Mouse (Mus musculus) embryonic facial prominence, embryonic 12.5 days (tissue): Measurements from ENCODE around the gene Tnfsf15. TPM values are rescaled to one million over a fixed set of nuclear protein-coding genes. Genes with fewer than 3 reads are reported as not detected.

Experiments used
- ATAC-seq: fragments of 200-750 bp; cut with Nextera tagmentation; 2 replicates; pipeline ENCODE4 v1.8.0; 2017; ENCODE audit not compliant: insufficient number of reproducible peaks, insufficient read depth, low FRiP score, low TSS enrichment
- H3K27ac ChIP-seq: fragments of 300-500 bp; sonication (generic); 2 replicates; pipeline ENCODE4 v1.5.1; 2016; ENCODE audit warnings: mild to moderate bottlenecking
- H3K27me3 ChIP-seq: fragments of 300-500 bp; sonication (generic); 2 replicates; pipeline ENCODE4 v1.6.1; 2016; ENCODE audit warnings: mild to moderate bottlenecking, moderate library complexity
- H3K36me3 ChIP-seq: fragments of 300-500 bp; sonication (generic); 2 replicates; pipeline ENCODE4 v1.6.1; 2016; ENCODE audit warnings: mild to moderate bottlenecking
- H3K4me1 ChIP-seq: fragments of 300-500 bp; sonication (generic); 2 replicates; pipeline ENCODE4 v1.6.1; 2016
- H3K4me2 ChIP-seq: fragments of 300-500 bp; sonication (generic); replicated peaks from 2 replicates; pipeline ENCODE4 v1.6.1; 2016; ENCODE audit warnings: mild to moderate bottlenecking, moderate library complexity
- H3K4me3 ChIP-seq: fragments of 300-500 bp; sonication (generic); 2 replicates; pipeline ENCODE4 v1.5.1; 2016; ENCODE audit warnings: mild to moderate bottlenecking
- H3K9ac ChIP-seq: fragments of 300-500 bp; sonication (generic); 2 replicates; pipeline ENCODE4 v1.6.1; 2016; ENCODE audit warnings: mild to moderate bottlenecking, moderate library complexity
- H3K9me3 ChIP-seq: fragments of 300-500 bp; sonication (generic); 2 replicates; pipeline ENCODE4 v1.6.1; 2016; ENCODE audit warnings: mild to moderate bottlenecking, moderate library complexity
- WGBS: fragments of 180-500 bp; shearing (Covaris S2); methylation state at CpG from one replicate; pipeline ENCODE4 v1.1.7; 2016; 5-methylcytosine and 5-hydroxymethylcytosine counted together
- polyA plus RNA-seq: library from polyadenylated mRNA; unstranded; fragments of >200 nt; fragmentation: Nextera tagmentation; extraction: Ambion mirVana; gene quantifications from 2 replicates; pipeline ENCODE4 v1.2.1, GENCODE M21; 2016

Tnfsf15 gene
- polyA plus RNA-seq, 1 experiment from 2014 or later = not detected

DNA sequence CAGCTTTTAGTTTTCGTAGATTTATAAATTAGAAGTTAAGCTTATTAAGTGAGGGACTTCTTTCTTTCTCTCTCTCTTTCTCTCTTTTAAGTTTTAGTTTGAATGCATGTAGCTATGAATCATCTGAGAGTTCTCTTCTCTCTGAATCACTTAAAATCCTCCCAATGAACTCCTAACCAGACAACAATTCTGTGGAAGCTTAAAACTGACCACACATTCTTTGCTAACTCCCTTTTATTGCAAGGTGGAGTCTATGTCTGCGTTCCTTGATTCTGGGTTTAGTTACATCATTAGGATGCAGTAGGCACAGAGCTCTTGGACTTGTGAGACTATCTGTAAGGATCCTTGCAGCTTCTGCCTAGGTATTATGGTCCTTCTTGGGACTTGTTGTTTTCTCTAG is 41.2 kb downstream of the Tnfsf15 start:
- Histone ChIP-seq H3K27ac (no peak overlapping the region), H3K9me3 (no peaks in the 10 kb centered on the region), H3K9ac (no peak overlapping the region), H3K4me3 (no peak overlapping the region), H3K4me1 (no peaks in the 10 kb centered on the region), H3K4me2 (no peak overlapping the region), H3K27me3 (no peaks in the 10 kb centered on the region), H3K36me3 (no peaks in the 10 kb centered on the region)
- no peak for ATAC-seq
- WGBS = 92% methylated on average over 2 of the region's 2 CpGs

DNA sequence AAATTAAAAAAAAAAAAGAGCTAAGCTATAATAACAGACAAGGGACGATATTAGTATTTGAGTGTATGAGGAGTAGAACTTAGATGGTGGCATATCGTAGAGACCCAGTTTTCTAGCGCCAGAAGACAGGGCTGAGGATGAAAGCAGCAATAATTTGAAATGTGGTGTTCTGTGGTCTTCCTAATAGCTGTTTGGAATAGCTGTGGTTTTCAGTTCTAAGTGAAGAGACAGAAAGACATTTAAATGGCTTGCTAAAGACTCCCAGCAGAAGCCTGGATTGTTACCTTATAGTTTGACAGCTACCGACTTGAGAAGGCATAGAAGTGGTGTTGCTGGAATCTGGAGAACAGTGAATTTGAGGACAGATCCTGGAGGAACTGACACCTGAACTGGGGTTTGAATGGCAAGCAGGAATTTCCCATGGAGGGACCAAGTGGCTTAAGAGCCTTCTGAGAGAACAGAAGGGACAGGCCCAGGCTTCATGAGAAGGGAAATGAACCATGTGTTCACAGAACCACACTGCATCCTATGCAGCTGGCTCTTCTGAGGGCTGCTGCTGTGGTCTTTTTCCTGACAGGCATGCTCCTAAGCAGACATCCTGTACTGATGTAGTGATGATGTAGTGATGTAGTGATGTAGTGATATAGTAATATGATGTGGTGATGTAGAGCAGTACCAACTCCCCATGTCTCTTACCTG is 42.8 kb downstream of the Tnfsf15 start:
- Histone ChIP-seq H3K36me3 (no peaks in the 10 kb centered on the region), H3K4me1 (no peaks in the 10 kb centered on the region), H3K27me3 (no peaks in the 10 kb centered on the region), H3K9ac (no peak overlapping the region), H3K4me3 (no peak overlapping the region), H3K27ac (no peak overlapping the region), H3K9me3 (no peaks in the 10 kb centered on the region), H3K4me2 (no peak overlapping the region)
- no peak for ATAC-seq
- 78% methylated on average over 4 of the region's 4 CpGs for WGBS

DNA sequence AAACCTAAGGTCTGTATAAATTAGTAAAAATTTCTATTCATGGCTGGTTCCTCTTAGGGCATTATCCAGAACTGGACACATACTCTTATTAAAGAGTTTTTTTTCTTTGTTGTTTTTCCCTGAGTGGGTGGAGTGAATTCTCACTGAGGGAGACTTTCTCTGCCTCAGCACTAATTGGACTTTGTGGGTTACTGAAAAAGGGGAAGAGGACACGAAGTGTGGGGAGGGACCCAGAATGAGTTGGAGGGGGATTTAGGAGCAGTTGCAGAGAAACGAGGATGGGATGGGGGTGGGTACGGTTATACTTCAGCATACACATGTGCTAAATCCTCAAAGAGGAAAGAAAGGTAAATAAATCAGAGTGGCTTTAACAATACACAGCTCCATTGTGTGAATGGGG is 45.2 kb downstream of the Tnfsf15 start:
- no peaks in the 10 kb centered on the region for H3K36me3 ChIP-seq
- no peaks in the 10 kb centered on the region for H3K4me1 ChIP-seq
- H3K9ac ChIP-seq = no peak overlapping the region
- no peak overlapping the region for H3K4me3 ChIP-seq
- H3K4me2 ChIP-seq = no peak overlapping the region
- H3K27ac ChIP-seq = no peak overlapping the region
- no peaks in the 10 kb centered on the region for H3K27me3 ChIP-seq
- WGBS = 67% methylated on average over 3 of the region's 3 CpGs
- H3K9me3 ChIP-seq = no peaks in the 10 kb centered on the region
- ATAC-seq = no peak

DNA sequence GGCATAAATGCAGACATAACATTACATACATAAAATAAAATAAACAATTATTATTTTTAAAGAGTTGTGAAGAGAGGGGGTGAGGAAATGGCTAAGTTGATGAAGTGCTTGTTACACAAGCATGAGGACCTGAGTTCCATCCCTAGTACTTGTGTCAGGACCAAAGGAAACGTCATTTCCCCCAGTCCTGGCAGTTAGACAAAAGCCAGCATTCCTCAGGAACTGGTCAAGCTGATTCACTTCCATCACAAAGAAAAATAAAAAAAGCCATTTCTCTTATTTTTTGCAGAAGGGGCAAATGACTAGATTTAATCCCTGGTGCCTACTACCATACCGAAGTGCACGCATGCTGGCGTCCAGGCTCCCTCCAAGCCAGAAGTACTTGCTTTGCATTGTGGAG is 48.0 kb downstream of the Tnfsf15 start:
- Histone ChIP-seq H3K27me3 (no peaks in the 10 kb centered on the region), H3K27ac (no peak overlapping the region), H3K9ac (no peak overlapping the region), H3K9me3 (no peaks in the 10 kb centered on the region), H3K4me2 (no peak overlapping the region), H3K4me3 (no peak overlapping the region), H3K4me1 (no peaks in the 10 kb centered on the region), H3K36me3 (no peaks in the 10 kb centered on the region)
- no peak for ATAC-seq
- WGBS = 89% methylated on average over 4 of the region's 4 CpGs

DNA sequence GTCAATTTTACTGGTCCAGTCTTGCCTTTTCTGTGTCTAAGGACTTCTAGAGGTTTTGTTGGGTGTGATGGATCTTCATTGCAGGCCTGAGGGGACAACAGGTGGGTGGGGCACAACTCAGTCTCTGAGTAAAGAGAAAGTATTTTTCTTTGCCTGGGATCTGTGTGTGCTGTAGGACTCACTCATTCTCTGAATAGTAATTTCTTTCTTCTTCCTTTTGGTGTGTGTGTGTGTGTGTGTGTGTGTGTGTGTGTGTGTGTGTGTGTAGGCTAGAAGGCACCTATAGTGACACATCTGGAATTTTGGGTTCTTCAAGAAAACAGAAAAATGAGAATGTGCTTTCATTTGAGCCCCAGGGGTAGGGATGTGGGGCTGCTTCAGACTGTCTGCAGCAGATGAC is 52.6 kb downstream of the Tnfsf15 start:
- ATAC-seq = no peak
- Histone ChIP-seq H3K9ac (no peak overlapping the region), H3K4me3 (no peak overlapping the region), H3K9me3 (no peaks in the 10 kb centered on the region), H3K4me1 (no peaks in the 10 kb centered on the region), H3K36me3 (no peaks in the 10 kb centered on the region), H3K27me3 (no peaks in the 10 kb centered on the region), H3K27ac (no peak overlapping the region), H3K4me2 (no peak overlapping the region)

DNA sequence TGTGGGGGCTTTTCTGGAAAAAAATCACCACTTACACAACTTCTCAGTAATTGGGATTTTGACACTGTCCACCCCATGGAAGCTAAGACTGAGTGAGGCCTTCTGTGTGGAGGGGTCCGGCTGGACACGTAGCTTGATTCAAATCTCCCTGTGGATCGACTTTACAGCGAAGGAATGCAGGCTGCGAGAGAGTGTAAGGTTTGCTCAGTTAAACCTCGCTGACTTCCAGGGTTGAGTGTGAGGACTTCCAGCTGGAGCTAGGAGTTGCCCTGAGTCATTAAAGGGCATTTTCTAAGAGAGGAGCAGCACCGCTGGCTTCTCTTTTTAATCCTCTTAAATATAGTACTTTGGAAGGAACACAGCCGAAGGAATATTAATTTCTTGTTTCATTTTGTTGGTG is 57.5 kb downstream of the Tnfsf15 start:
- no peak overlapping the region for H3K4me2 ChIP-seq
- H3K27me3 ChIP-seq = no peaks in the 10 kb centered on the region
- no peaks in the 10 kb centered on the region for H3K9me3 ChIP-seq
- no peaks in the 10 kb centered on the region for H3K36me3 ChIP-seq
- H3K27ac ChIP-seq = no peak overlapping the region
- no peak overlapping the region for H3K9ac ChIP-seq
- WGBS = 65% methylated on average over 8 of the region's 8 CpGs
- ATAC-seq = no peak
- H3K4me1 ChIP-seq = no peaks in the 10 kb centered on the region
- H3K4me3 ChIP-seq = no peak overlapping the region

DNA sequence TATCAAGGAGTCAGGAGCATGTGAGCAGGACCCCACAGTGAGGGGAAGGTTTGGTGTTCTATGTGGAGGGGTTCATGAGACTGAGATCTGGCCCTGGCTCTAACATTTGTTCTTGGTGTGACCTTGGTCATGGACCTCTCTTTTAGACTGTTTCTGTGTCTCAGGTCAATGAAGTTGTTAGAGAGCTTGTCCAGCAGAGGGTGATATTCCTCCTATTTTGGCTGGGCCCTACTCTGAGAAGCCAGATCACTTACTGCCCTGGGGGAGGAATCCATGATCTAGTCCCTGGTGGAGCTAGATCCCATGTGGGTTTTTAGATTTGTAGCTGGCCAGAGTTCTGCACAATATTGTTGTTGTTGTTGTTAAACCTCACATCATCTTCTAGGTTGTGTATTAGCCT is 58.8 kb downstream of the Tnfsf15 start:
- H3K4me1 ChIP-seq = no peaks in the 10 kb centered on the region
- ATAC-seq = no peak
- no peaks in the 10 kb centered on the region for H3K9me3 ChIP-seq
- H3K4me3 ChIP-seq = no peak overlapping the region
- no peak overlapping the region for H3K27ac ChIP-seq
- H3K4me2 ChIP-seq = no peak overlapping the region
- H3K36me3 ChIP-seq = no peaks in the 10 kb centered on the region
- H3K9ac ChIP-seq = no peak overlapping the region
- no peaks in the 10 kb centered on the region for H3K27me3 ChIP-seq

DNA sequence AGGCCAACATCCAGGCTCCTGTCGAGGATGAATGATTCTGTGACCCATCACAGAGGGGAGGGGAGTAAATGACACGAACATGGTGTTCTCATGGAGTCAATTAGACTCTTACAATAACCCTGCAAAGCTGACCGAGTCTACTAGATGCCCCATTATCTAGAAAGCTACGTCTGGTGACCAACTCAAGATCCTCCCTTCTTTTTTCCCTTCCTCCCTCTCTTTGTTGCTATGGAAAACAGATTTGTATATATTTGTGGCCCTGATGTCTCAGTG is 59.7 kb downstream of the Tnfsf15 start:
- H3K4me1 ChIP-seq = no peaks in the 10 kb centered on the region
- no peak overlapping the region for H3K9ac ChIP-seq
- H3K27me3 ChIP-seq = no peaks in the 10 kb centered on the region
- no peaks in the 10 kb centered on the region for H3K9me3 ChIP-seq
- no peak overlapping the region for H3K4me3 ChIP-seq
- no peak overlapping the region for H3K4me2 ChIP-seq
- ATAC-seq = no peak
- WGBS = 64% methylated on average over 4 of the region's 4 CpGs
- no peak overlapping the region for H3K27ac ChIP-seq
- H3K36me3 ChIP-seq = no peaks in the 10 kb centered on the region

DNA sequence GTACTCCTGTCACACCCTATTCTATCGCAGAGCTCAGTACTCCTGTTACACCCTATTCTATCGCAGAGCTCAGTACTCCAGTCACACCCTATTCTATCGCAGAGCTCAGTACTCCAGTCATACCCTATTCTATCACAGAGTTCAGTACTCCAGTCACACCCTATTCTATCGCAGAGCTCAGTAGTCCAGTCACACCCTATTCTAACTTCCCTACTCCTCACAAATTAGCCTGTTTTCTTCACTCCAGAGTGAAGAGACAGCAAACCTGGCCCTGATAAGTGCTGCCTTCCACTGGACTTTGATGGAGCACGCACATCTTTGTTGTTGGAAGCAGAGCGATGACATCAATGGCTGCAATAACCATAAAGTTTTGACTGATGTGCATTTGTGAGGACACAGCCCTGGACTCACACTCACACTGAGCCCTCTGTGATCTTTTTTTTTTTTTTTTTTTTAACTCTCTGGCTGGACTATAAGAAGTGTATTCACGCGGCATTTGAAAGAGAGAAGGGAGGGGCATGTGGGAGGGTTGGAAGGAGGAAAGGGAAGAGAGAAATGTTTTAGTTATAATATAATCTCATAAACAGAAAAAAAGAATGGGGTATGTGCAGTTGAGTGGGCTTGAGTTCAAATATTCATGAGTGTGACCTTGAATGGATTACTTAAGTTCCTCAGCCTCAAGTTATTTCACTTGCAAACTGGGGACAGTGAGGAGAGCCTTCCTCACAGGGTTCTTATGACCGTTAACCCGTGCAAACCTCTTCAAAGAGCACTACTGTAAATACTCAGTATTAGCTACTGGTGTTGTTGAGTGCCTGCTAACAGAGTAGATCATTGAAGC is 60.3 kb downstream of the Tnfsf15 start:
- no peak overlapping the region for H3K27ac ChIP-seq
- H3K9ac ChIP-seq = no peak overlapping the region
- no peaks in the 10 kb centered on the region for H3K4me1 ChIP-seq
- no peak overlapping the region for H3K4me3 ChIP-seq
- H3K9me3 ChIP-seq = no peaks in the 10 kb centered on the region
- WGBS = 85% methylated on average over 10 of the region's 10 CpGs
- no peak for ATAC-seq
- no peaks in the 10 kb centered on the region for H3K27me3 ChIP-seq
- no peak overlapping the region for H3K4me2 ChIP-seq
- no peaks in the 10 kb centered on the region for H3K36me3 ChIP-seq

DNA sequence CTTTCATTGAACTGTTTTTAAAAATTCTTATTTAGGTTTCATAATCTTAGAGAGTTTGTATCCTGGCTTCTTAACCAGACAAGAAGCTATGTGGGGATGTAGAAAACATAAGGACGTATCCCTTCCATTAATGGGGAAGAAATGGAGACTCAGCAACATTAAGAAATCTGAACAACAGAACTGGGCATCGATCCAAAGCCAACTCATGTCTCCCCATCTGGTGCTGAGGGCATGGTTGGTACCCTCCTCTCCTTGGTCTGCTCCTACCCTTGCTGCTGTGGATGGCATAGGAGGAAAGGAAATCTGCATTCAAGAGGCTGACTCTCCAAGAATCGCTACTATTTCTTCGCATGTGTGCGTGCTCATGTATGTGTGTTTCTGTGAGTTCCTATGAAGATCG is 61.2 kb downstream of the Tnfsf15 start:
- no peaks in the 10 kb centered on the region for H3K27me3 ChIP-seq
- no peaks in the 10 kb centered on the region for H3K9me3 ChIP-seq
- H3K27ac ChIP-seq = no peak overlapping the region
- H3K4me2 ChIP-seq = no peak overlapping the region
- H3K9ac ChIP-seq = no peak overlapping the region
- H3K36me3 ChIP-seq = no peaks in the 10 kb centered on the region
- no peak overlapping the region for H3K4me3 ChIP-seq
- WGBS = 89% methylated on average over 6 of the region's 6 CpGs
- no peaks in the 10 kb centered on the region for H3K4me1 ChIP-seq
- ATAC-seq = no peak

DNA sequence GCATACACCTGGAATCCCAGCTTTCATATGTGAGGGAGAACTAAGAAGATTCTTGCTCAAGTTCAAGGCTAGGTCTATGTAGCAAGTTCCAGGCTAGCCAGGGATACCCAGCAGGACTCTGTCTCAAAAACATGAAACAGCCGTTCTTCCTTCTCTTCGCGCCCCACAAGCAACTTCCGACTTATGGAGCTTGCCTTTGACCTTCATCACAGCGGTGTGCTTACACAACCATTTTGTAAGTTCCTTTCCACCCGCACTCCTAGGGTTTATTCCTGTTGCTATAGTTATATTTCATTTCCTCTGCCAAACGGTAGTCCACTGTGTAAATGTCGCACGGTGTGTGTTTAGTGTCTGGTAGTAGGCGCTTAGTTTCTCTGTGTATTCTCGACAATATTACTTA is 61.9 kb downstream of the Tnfsf15 start:
- Histone ChIP-seq H3K36me3 (no peaks in the 10 kb centered on the region), H3K27me3 (no peaks in the 10 kb centered on the region), H3K9ac (no peak overlapping the region), H3K4me3 (no peak overlapping the region), H3K4me1 (no peaks in the 10 kb centered on the region), H3K9me3 (no peaks in the 10 kb centered on the region), H3K4me2 (no peak overlapping the region), H3K27ac (no peak overlapping the region)
- ATAC-seq = no peak
- 83% methylated on average over 11 of the region's 11 CpGs for WGBS

DNA sequence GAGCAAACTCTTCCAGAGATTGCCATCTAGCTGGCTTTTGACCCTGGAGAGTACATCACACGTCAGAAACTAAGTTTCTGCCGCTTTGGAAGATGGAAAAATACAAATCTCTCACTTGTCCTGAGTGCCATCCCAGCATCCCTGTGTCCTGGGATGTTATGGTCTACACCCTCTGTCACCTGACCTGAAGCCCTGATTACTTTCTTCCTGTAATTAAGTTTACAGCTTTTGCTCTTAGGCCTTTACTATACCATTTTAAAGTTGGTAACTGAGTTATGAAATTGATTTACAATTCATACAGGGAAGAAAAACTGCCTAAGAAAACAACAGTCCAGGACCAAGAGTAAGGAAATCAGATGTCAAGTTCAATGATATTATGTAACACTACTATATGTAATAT is 62.5 kb downstream of the Tnfsf15 start:
- Histone ChIP-seq H3K9ac (no peak overlapping the region), H3K4me2 (no peak overlapping the region), H3K27ac (no peak overlapping the region), H3K36me3 (no peaks in the 10 kb centered on the region), H3K4me1 (no peaks in the 10 kb centered on the region), H3K4me3 (no peak overlapping the region), H3K27me3 (no peaks in the 10 kb centered on the region), H3K9me3 (no peaks in the 10 kb centered on the region)
- 77% methylated on average over 2 of the region's 2 CpGs for WGBS
- ATAC-seq = no peak
